Mouse (Mus musculus): ENCODE results near the gene Ceacam2.
"Not testable (repeated sequence)": the region's sequence is repeated elsewhere in the genome, so short reads cannot be mapped to it uniquely, and the experiment has no call there.

DNA sequence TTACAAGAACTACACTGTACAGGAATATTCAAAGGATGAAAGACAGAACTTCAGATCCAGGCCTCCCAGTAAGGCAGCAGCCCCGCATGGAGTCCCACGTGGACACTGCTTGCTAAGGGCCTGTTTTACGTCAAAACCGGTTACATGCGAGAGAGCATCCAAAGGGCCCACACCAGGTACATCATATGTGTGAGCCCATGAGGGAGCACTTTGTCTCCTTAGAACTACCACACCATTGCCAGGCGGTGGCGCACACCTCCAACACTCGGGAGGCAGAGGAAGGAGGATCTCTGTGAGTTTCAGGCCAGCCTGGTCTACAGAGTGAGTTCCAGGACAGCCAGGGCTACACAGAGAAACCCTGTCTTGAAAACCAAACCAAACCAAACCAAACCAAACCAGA lies 58.9 kb downstream of the Ceacam2 start:
- not testable (repeated sequence) for TF ChIP-seq CTCF (IDR thresholded peaks at IDR 0.05; ENCODE audit: insufficient read depth, low read length); POLR2A (IDR thresholded peaks at IDR 0.05; ENCODE audit: borderline replicate concordance, extremely low read depth, low read depth, low read length)

All from lung, adult 2 months (tissue).